Mouse (Mus musculus) stomach, embryonic 16.5 days (tissue): Measurements from ENCODE around the gene Srr. TPM values are rescaled to one million over a fixed set of nuclear protein-coding genes. Genes with fewer than 3 reads are reported as not detected.
A peak's percentile ranks its signal among the peaks of the same experiment; 100 is the strongest.

ENCODE experiments used
- ATAC-seq: fragments of 200-750 bp; cut with Nextera tagmentation; 2 replicates; pipeline ENCODE4 v1.8.0; 2017; ENCODE audit warnings: moderate number of reproducible peaks, moderate TSS enrichment; ENCODE audit not compliant: insufficient read depth, low FRiP score
- H3K27ac ChIP-seq: fragments of 300-500 bp; sonication (generic); 2 replicates; pipeline ENCODE4 v1.5.1; 2014; ENCODE audit warnings: low read length
- H3K27me3 ChIP-seq: fragments of 300-500 bp; sonication (generic); 2 replicates; pipeline ENCODE4 v1.6.1; 2014; ENCODE audit warnings: low read length, control low read depth, mixed read lengths; ENCODE audit not compliant: control insufficient read depth, insufficient read depth
- H3K36me3 ChIP-seq: fragments of 300-500 bp; sonication (generic); 2 replicates; pipeline ENCODE4 v1.6.1; 2014; ENCODE audit warnings: low read length; ENCODE audit not compliant: control insufficient read depth, insufficient read depth
- H3K4me1 ChIP-seq: fragments of 300-500 bp; sonication (generic); 2 replicates; pipeline ENCODE4 v1.6.1; 2014; ENCODE audit warnings: low read length, control low read depth, mixed read lengths; ENCODE audit not compliant: control insufficient read depth, insufficient read depth
- H3K4me2 ChIP-seq: fragments of 300-500 bp; sonication (generic); 2 replicates; pipeline ENCODE4 v1.6.1; 2014; ENCODE audit warnings: low read depth, low read length, mixed read lengths
- H3K4me3 ChIP-seq: fragments of 300-500 bp; sonication (generic); replicated peaks from 2 replicates; pipeline ENCODE4 v1.5.1; 2014; ENCODE audit warnings: mild to moderate bottlenecking, low read length
- H3K9ac ChIP-seq: fragments of 300-500 bp; sonication (generic); 2 replicates; pipeline ENCODE4 v1.6.1; 2014; ENCODE audit warnings: low read length
- H3K9me3 ChIP-seq: fragments of 300-500 bp; sonication (generic); replicated peaks from 2 replicates; pipeline ENCODE4 v1.6.1; 2016; ENCODE audit warnings: low read length, control low read depth; ENCODE audit not compliant: control insufficient read depth
- WGBS: fragments of 180-500 bp; shearing (Covaris S2); extraction: QIAGEN DNeasy Blood & Tissue Kit; methylation state at CpG from one replicate; pipeline ENCODE4 v1.1.7; 2014; 5-methylcytosine and 5-hydroxymethylcytosine counted together
- polyA plus RNA-seq: library from polyadenylated mRNA; unstranded; fragments of >200 nt; fragmentation: Nextera tagmentation; extraction: Ambion mirVana; gene quantifications from 2 replicates; pipeline ENCODE4 v1.2.1, GENCODE M21; 2015

The Srr gene
- polyA plus RNA-seq, 1 experiment from 2014 or later, result 19.1 TPM

GRCm38 (mm10) chr11:74870991-74871622 is 54.6 kb downstream of the Srr start:
- H3K36me3 ChIP-seq, result no peaks in the 10 kb centered on the region
- H3K9ac ChIP-seq, result no peak overlapping the region

GRCm38 (mm10) chr11:74870544-74870943 is 55.2 kb downstream of the Srr start:
- peak overlapping the region; percentile 15; the same call in 1 of the 2 replicates for H3K27ac ChIP-seq
- H3K4me1 ChIP-seq, result 0 out of 2 replicates have a peak, but pooled peaks cover 3% of the 10 kb centered on the region
- H3K9me3 ChIP-seq, result no peaks in the 10 kb centered on the region
- H3K27me3 ChIP-seq, result no peaks in the 10 kb centered on the region
- no peak overlapping the region for H3K9ac ChIP-seq
- no peak for ATAC-seq
- no peak overlapping the region for H3K4me3 ChIP-seq
- no peaks in the 10 kb centered on the region for H3K36me3 ChIP-seq
- no peak overlapping the region for H3K4me2 ChIP-seq
- 68% methylated on average over 4 of the region's 4 CpGs for WGBS

More at GRCm38 (mm10) chr11:74870991-74871622, 54.6 kb downstream of the Srr start:
- peaks cover 6% of the 10 kb centered on the region for H3K4me1 ChIP-seq
- no peak overlapping the region for H3K4me3 ChIP-seq
- ATAC-seq, result peak; percentile 39; the same call in 1 of the 2 replicates
- WGBS, result 29% methylated on average over 12 of the region's 12 CpGs
- no peaks in the 10 kb centered on the region for H3K27me3 ChIP-seq
- no peaks in the 10 kb centered on the region for H3K9me3 ChIP-seq
- no peak overlapping the region for H3K4me2 ChIP-seq
- H3K27ac ChIP-seq, result peak overlapping the region; percentile 65

- no peak for ATAC-seq
- Histone ChIP-seq H3K9ac (no peak overlapping the region), H3K4me2 (no peak overlapping the region), H3K27me3 (no peaks in the 10 kb centered on the region), H3K27ac (no peak overlapping the region), H3K9me3 (no peaks in the 10 kb centered on the region), H3K4me3 (no peak overlapping the region), H3K4me1 (0 out of 2 replicates have a peak, but pooled peaks cover 3% of the 10 kb centered on the region), H3K36me3 (no peaks in the 10 kb centered on the region)
- WGBS, result 78% methylated on average over 6 of the region's 6 CpGs
These were observed 56.1 kb downstream of the Srr start for GRCm38 (mm10) chr11:74869603-74870002.

- Histone ChIP-seq H3K27ac (no peak overlapping the region), H3K36me3 (no peaks in the 10 kb centered on the region), H3K4me2 (no peak overlapping the region), H3K4me1 (0 out of 2 replicates have a peak, but pooled peaks cover 3% of the 10 kb centered on the region), H3K9me3 (no peaks in the 10 kb centered on the region), H3K9ac (no peak overlapping the region), H3K4me3 (no peak overlapping the region), H3K27me3 (no peaks in the 10 kb centered on the region)
- whole genome bisulfite sequencing, result 91% methylated on average over 13 of the region's 13 CpGs
- no peak for ATAC-seq
These were observed 57.5 kb downstream of the Srr start for GRCm38 (mm10) chr11:74868046-74868760.

- H3K9ac ChIP-seq, result no peak overlapping the region
- H3K27ac ChIP-seq, result no peak overlapping the region
- no peaks in the 10 kb centered on the region for H3K36me3 ChIP-seq
- ATAC-seq, result no peak
- H3K9me3 ChIP-seq, result no peaks in the 10 kb centered on the region
- no peak overlapping the region for H3K4me3 ChIP-seq
- H3K4me1 ChIP-seq, result 0 out of 2 replicates have a peak, but pooled peaks cover 3% of the 10 kb centered on the region
- WGBS, result 83% methylated on average over 2 of the region's 2 CpGs
- no peak overlapping the region for H3K4me2 ChIP-seq
- no peaks in the 10 kb centered on the region for H3K27me3 ChIP-seq
These were observed 58.6 kb downstream of the Srr start for GRCm38 (mm10) chr11:74867181-74867580.

GRCm38 (mm10) chr11:74866640-74867039 is 59.1 kb downstream of the Srr start:
- WGBS, result 70% methylated on average over 4 of the region's 4 CpGs
- ATAC-seq, result peak; percentile 10; the same call in 1 of the 2 replicates
- no peak overlapping the region for H3K27ac ChIP-seq

GRCm38 (mm10) chr11:74865252-74865651 is 60.5 kb downstream of the Srr start:
- Histone ChIP-seq H3K27me3 (no peaks in the 10 kb centered on the region), H3K4me2 (no peak overlapping the region), H3K27ac (no peak overlapping the region), H3K9ac (no peak overlapping the region), H3K36me3 (no peaks in the 10 kb centered on the region), H3K4me3 (no peak overlapping the region), H3K9me3 (no peaks in the 10 kb centered on the region), H3K4me1 (no peaks in the 10 kb centered on the region)
- ATAC-seq, result no peak
- WGBS, result 80% methylated on average over 9 of the region's 9 CpGs

More at GRCm38 (mm10) chr11:74866640-74867039, 59.1 kb downstream of the Srr start:
- no peak overlapping the region for H3K4me2 ChIP-seq
- H3K27me3 ChIP-seq, result no peaks in the 10 kb centered on the region
- H3K4me3 ChIP-seq, result no peak overlapping the region
- H3K9ac ChIP-seq, result no peak overlapping the region
- no peaks in the 10 kb centered on the region for H3K9me3 ChIP-seq
- no peaks in the 10 kb centered on the region for H3K36me3 ChIP-seq
- 0 out of 2 replicates have a peak, but pooled peaks cover 3% of the 10 kb centered on the region for H3K4me1 ChIP-seq

GRCm38 (mm10) chr11:74864421-74864820 is 61.3 kb downstream of the Srr start:
- H3K9ac ChIP-seq, result no peak overlapping the region
- H3K9me3 ChIP-seq, result no peaks in the 10 kb centered on the region
- H3K4me3 ChIP-seq, result no peak overlapping the region
- H3K4me2 ChIP-seq, result no peak overlapping the region
- no peak overlapping the region for H3K27ac ChIP-seq
- no peak for ATAC-seq
- WGBS, result 85% methylated on average over 9 of the region's 9 CpGs
- H3K4me1 ChIP-seq, result no peaks in the 10 kb centered on the region
- no peaks in the 10 kb centered on the region for H3K27me3 ChIP-seq
- no peaks in the 10 kb centered on the region for H3K36me3 ChIP-seq

- no peaks in the 10 kb centered on the region for H3K27me3 ChIP-seq
- no peaks in the 10 kb centered on the region for H3K4me1 ChIP-seq
- no peaks in the 10 kb centered on the region for H3K9me3 ChIP-seq
- no peak overlapping the region for H3K27ac ChIP-seq
- no peak for ATAC-seq
- 34% methylated on average over 11 of the region's 11 CpGs for WGBS
- no peaks in the 10 kb centered on the region for H3K36me3 ChIP-seq
- no peak overlapping the region for H3K4me2 ChIP-seq
- no peak overlapping the region for H3K9ac ChIP-seq
- no peak overlapping the region for H3K4me3 ChIP-seq
These were observed 62.3 kb downstream of the Srr start for GRCm38 (mm10) chr11:74863471-74863870.
